Mouse (Mus musculus) embryonic fibroblast, embryonic 13.5 days (primary cell): ENCODE measurements around the gene Grid2.

Source experiments
- CTCF ChIP-seq: IDR thresholded peaks from 2 replicates; pipeline ENCODE4 v1.5.1; 2011; ENCODE audit warnings: mild to moderate bottlenecking, control low read depth, low read length, moderate library complexity, borderline replicate concordance; ENCODE audit not compliant: insufficient read depth
- POLR2A ChIP-seq: IDR thresholded peaks from 2 replicates; pipeline ENCODE4 v1.6.1; 2011; ENCODE audit warnings: low read depth, mild to moderate bottlenecking, control low read depth, low read length, moderate library complexity

DNA sequence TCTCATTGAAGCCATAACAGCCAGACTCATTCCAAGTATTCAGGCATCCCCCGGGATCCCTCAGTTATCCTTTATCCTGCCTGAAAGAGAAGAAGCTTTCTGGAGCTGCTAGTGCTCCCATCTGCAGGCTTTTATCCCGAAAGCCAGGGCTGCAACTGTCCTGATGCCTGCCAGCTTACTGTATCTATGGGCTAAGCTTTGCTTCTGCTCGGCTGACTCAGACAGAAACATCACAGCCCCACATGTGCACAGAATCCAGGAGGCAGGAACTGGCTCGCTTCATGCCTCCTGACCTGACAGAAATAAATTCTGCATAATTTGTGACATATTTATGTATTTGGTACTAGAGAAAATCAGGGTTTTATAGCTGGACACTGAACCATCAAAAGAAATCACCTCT lies 1361.2 kb downstream of the Grid2 start:
- TF ChIP-seq CTCF (no peak), POLR2A (no peak)
